Mouse (Mus musculus): ENCODE results near the gene Ddx58.

- no peak for TF ChIP-seq CTCF (IDR thresholded peaks at IDR 0.05; ENCODE audit: extremely low read depth, insufficient read depth, insufficient read length, insufficient replicate concordance)
- no peak for TF ChIP-seq POLR2A (IDR thresholded peaks at IDR 0.05; ENCODE audit: low read depth, low read length)
These were observed 6.5 kb downstream of the Ddx58 start for GRCm38 (mm10) chr4:40233062-40233664.

Data from spleen, adult 2 months (tissue).